Mouse (Mus musculus) spleen, postnatal 36 days (tissue): Measurements from ENCODE around the gene Olfr992.
"Not testable (repeated sequence)": the region's sequence is repeated elsewhere in the genome, so short reads cannot be mapped to it uniquely, and the experiment has no call there.

ENCODE experiments used
- DNase-seq, 2 experiments: peaks; one replicate each; pipeline ENCODE4 v3.0.0; 2022; ENCODE audit warnings: low spot score in 2 of 2, mixed read lengths in 1 of 2

Olfr992 gene

GRCm38 (mm10) chr2:85409369-85409768 lies at the start of gene Olfr992:
Gene Olfr992 (minus strand): TSS chr2:85409469.
- no peak for DNase-seq

DNA sequence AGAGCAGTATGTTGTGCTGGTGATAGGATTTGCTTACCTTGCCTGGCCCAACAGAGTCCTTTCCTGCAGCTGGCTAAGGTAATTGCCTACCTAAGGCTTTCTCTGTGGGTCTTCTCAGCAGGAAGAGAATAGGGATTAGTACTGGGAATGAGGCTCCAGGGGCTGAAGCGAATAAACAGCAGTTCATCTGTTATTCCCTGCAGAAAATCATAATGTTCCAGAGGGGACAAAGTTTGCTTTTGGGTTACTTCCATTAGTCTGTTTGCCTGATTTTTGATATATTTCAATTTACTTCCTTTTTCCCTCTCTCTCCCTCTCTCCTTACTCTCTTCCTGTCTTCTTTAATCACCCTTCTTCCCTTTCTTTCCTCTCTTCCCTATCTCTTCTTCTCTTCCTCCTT lies 34.3 kb upstream of the Olfr992 start, which contains the start of gene Olfr995:
Olfr995 (minus strand) TSS at position 101 of the 400 bp plus-strand sequence.
- no peak for DNase-seq

GRCm38 (mm10) chr2:85442546-85442945 lies 33.3 kb upstream of the Olfr992 start:
- no peak for DNase-seq

GRCm38 (mm10) chr2:85436351-85436750 lies 27.1 kb upstream of the Olfr992 start, which contains the start of gene Olfr994:
Gene Olfr994 (minus strand): TSS chr2:85436451.
- no peak for DNase-seq

DNA sequence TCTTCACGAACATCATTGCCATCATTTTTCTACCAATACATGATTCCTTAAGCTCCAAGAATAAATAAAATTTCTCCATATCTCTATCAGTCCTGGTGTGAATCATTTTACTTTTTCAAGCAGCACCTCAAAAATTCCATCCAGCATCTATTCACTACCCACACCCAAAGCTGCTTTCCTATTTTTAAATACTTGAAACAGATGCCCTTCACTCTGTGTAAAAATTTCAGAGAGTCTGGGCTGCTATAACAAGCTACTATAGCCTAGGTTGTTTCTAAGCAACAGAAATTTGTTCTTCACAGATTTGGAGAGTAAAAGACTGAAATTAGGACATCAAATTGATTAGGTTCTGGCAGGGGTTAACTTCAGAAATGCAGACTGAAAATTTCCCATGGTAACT lies 16.6 kb upstream of the Olfr992 start:
- no peak for DNase-seq

DNA sequence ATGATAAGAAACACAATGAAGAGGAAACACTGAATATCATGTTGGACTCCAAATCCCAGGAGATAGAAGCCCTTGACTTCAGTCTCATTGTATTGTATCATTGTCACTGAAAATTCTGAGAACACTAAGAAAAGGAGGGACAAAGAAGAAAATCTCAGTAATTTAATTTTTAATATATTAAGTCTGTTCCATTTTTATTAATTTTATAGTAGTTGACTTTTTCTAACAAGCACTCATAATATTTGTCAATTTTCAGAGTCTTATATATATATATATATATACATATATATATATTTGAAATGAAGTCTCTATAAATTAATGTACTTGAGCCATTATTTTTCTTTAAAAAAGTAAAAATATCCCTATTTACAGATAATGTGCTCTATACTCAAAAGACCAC lies 5.5 kb upstream of the Olfr992 start, which contains the start of gene Olfr993:
Olfr993 (minus strand) TSS at position 101 of the 400 bp plus-strand sequence.
- no peak for DNase-seq

- not testable (repeated sequence) for DNase-seq
These were observed 46.1 kb downstream of the Olfr992 start, which contains the start of gene Olfr988 for GRCm38 (mm10) chr2:85363127-85363526. Gene Olfr988 (minus strand): TSS chr2:85363227.
